Mouse (Mus musculus): ENCODE results near the gene Eif2s2. TPM values are rescaled to one million over a fixed set of nuclear protein-coding genes. Genes with fewer than 3 reads are reported as not detected.

The Eif2s2 gene
- polyA plus RNA-seq, 1 experiment: 15.2 TPM

GRCm38 (mm10) chr2:154893045-154893385 is 280 bp upstream of the Eif2s2 start:
- Histone ChIP-seq H3K27me3 (replicated peaks; ENCODE audit: control insufficient read depth, insufficient read depth, low read length) (no peaks in the 10 kb centered on the region), H3K27ac (ENCODE audit: insufficient read depth, low read depth, low read length) (no peak overlapping the region), H3K4me1 (ENCODE audit: control insufficient read depth, insufficient read depth, low read length) (no peaks in the 10 kb centered on the region), H3K36me3 (ENCODE audit: control insufficient read depth, insufficient read depth, low read length) (no peaks in the 10 kb centered on the region), H3K4me3 (ENCODE audit: insufficient read depth, low read depth, low read length) (peak overlapping the region; percentile 35)
- no peak for DNase-seq
- 8% methylated on average over 12 of the region's 12 CpGs for WGBS
- no peak for TF ChIP-seq CTCF (conservative IDR thresholded peaks at IDR 0.05; ENCODE audit: insufficient read depth, insufficient read length, low read depth, low read length)
- TF ChIP-seq POLR2A (IDR thresholded peaks at IDR 0.05; ENCODE audit: low read depth, low read length): no peak

GRCm38 (mm10) chr2:154891585-154891984 is 1.1 kb downstream of the Eif2s2 start:
- WGBS: 9% methylated on average over 2 of the region's 2 CpGs
- no peak for DNase-seq
- Histone ChIP-seq H3K4me3 (ENCODE audit: insufficient read depth, low read depth, low read length) (peak overlapping the region; percentile 78; the same call in 1 of the 2 replicates), H3K36me3 (ENCODE audit: control insufficient read depth, insufficient read depth, low read length) (peaks cover 3% of the 10 kb centered on the region; the same call in 1 of the 2 replicates), H3K4me1 (ENCODE audit: control insufficient read depth, insufficient read depth, low read length) (no peaks in the 10 kb centered on the region), H3K27ac (ENCODE audit: insufficient read depth, low read depth, low read length) (no peak overlapping the region), H3K27me3 (replicated peaks; ENCODE audit: control insufficient read depth, insufficient read depth, low read length) (no peaks in the 10 kb centered on the region)
- TF ChIP-seq POLR2A (IDR thresholded peaks at IDR 0.05; ENCODE audit: low read depth, low read length): no peak
- no peak for TF ChIP-seq CTCF (conservative IDR thresholded peaks at IDR 0.05; ENCODE audit: insufficient read depth, insufficient read length, low read depth, low read length)

GRCm38 (mm10) chr2:154876621-154877020 is 16.1 kb downstream of the Eif2s2 start:
- DNase-seq: no peak
- 79% methylated on average over 2 of the region's 2 CpGs for WGBS
- no peaks in the 10 kb centered on the region for H3K4me1 ChIP-seq (ENCODE audit: control insufficient read depth, insufficient read depth, low read length)
- no peak for TF ChIP-seq POLR2A (IDR thresholded peaks at IDR 0.05; ENCODE audit: low read depth, low read length)
- no peak for TF ChIP-seq CTCF (conservative IDR thresholded peaks at IDR 0.05; ENCODE audit: insufficient read depth, insufficient read length, low read depth, low read length)
- no peak overlapping the region for H3K4me3 ChIP-seq (ENCODE audit: insufficient read depth, low read depth, low read length)
- H3K36me3 ChIP-seq (ENCODE audit: control insufficient read depth, insufficient read depth, low read length): peaks cover 14% of the 10 kb centered on the region
- H3K27me3 ChIP-seq (replicated peaks; ENCODE audit: control insufficient read depth, insufficient read depth, low read length): no peaks in the 10 kb centered on the region
- H3K27ac ChIP-seq (ENCODE audit: insufficient read depth, low read depth, low read length): no peak overlapping the region

GRCm38 (mm10) chr2:154869954-154870641 is 22.6 kb downstream of the Eif2s2 start:
- no peak overlapping the region for H3K27ac ChIP-seq (ENCODE audit: insufficient read depth, low read depth, low read length)
- TF ChIP-seq CTCF (conservative IDR thresholded peaks at IDR 0.05; ENCODE audit: insufficient read depth, insufficient read length, low read depth, low read length): no peak
- no peak for TF ChIP-seq POLR2A (IDR thresholded peaks at IDR 0.05; ENCODE audit: low read depth, low read length)
- peaks cover 15% of the 10 kb centered on the region for H3K36me3 ChIP-seq (ENCODE audit: control insufficient read depth, insufficient read depth, low read length)
- DNase-seq: no peak
- H3K4me1 ChIP-seq (ENCODE audit: control insufficient read depth, insufficient read depth, low read length): no peaks in the 10 kb centered on the region
- no peak overlapping the region for H3K4me3 ChIP-seq (ENCODE audit: insufficient read depth, low read depth, low read length)
- no peaks in the 10 kb centered on the region for H3K27me3 ChIP-seq (replicated peaks; ENCODE audit: control insufficient read depth, insufficient read depth, low read length)

GRCm38 (mm10) chr2:154868106-154868505 is 24.6 kb downstream of the Eif2s2 start:
- Histone ChIP-seq H3K4me3 (ENCODE audit: insufficient read depth, low read depth, low read length) (no peak overlapping the region), H3K27ac (ENCODE audit: insufficient read depth, low read depth, low read length) (no peak overlapping the region), H3K27me3 (replicated peaks; ENCODE audit: control insufficient read depth, insufficient read depth, low read length) (no peaks in the 10 kb centered on the region), H3K36me3 (ENCODE audit: control insufficient read depth, insufficient read depth, low read length) (peaks cover 19% of the 10 kb centered on the region), H3K4me1 (ENCODE audit: control insufficient read depth, insufficient read depth, low read length) (no peaks in the 10 kb centered on the region)
- peak; percentile 12 for DNase-seq
- WGBS: 79% methylated on average over 1 of the region's 1 CpGs
- no peak for TF ChIP-seq POLR2A (IDR thresholded peaks at IDR 0.05; ENCODE audit: low read depth, low read length)
- no peak for TF ChIP-seq CTCF (conservative IDR thresholded peaks at IDR 0.05; ENCODE audit: insufficient read depth, insufficient read length, low read depth, low read length)

GRCm38 (mm10) chr2:154865696-154866095 is 27.0 kb downstream of the Eif2s2 start:
- 72% methylated on average over 3 of the region's 3 CpGs for WGBS
- Histone ChIP-seq H3K27me3 (replicated peaks; ENCODE audit: control insufficient read depth, insufficient read depth, low read length) (no peaks in the 10 kb centered on the region), H3K27ac (ENCODE audit: insufficient read depth, low read depth, low read length) (no peak overlapping the region), H3K36me3 (ENCODE audit: control insufficient read depth, insufficient read depth, low read length) (peaks cover 15% of the 10 kb centered on the region), H3K4me1 (ENCODE audit: control insufficient read depth, insufficient read depth, low read length) (no peaks in the 10 kb centered on the region), H3K4me3 (ENCODE audit: insufficient read depth, low read depth, low read length) (no peak overlapping the region)
- no peak for DNase-seq
- TF ChIP-seq POLR2A (IDR thresholded peaks at IDR 0.05; ENCODE audit: low read depth, low read length) (no peak), CTCF (conservative IDR thresholded peaks at IDR 0.05; ENCODE audit: insufficient read depth, insufficient read length, low read depth, low read length) (no peak)

GRCm38 (mm10) chr2:154863672-154864071 is 29.1 kb downstream of the Eif2s2 start:
- Histone ChIP-seq H3K27me3 (replicated peaks; ENCODE audit: control insufficient read depth, insufficient read depth, low read length) (no peaks in the 10 kb centered on the region), H3K4me3 (ENCODE audit: insufficient read depth, low read depth, low read length) (no peak overlapping the region), H3K27ac (ENCODE audit: insufficient read depth, low read depth, low read length) (no peak overlapping the region), H3K36me3 (ENCODE audit: control insufficient read depth, insufficient read depth, low read length) (peaks cover 10% of the 10 kb centered on the region), H3K4me1 (ENCODE audit: control insufficient read depth, insufficient read depth, low read length) (no peaks in the 10 kb centered on the region)
- TF ChIP-seq POLR2A (IDR thresholded peaks at IDR 0.05; ENCODE audit: low read depth, low read length) (no peak), CTCF (conservative IDR thresholded peaks at IDR 0.05; ENCODE audit: insufficient read depth, insufficient read length, low read depth, low read length) (no peak)
- 90% methylated on average over 13 of the region's 13 CpGs for WGBS
- DNase-seq: no peak

Measured in kidney, adult 2 months (tissue).